Mouse (Mus musculus) liver, embryonic 11.5 days (tissue): ENCODE measurements around the gene Xxylt1. TPM values are rescaled to one million over a fixed set of nuclear protein-coding genes. Genes with fewer than 3 reads are reported as not detected.

Experiments used
- ATAC-seq: fragments of 200-750 bp; cut with Nextera tagmentation; replicated peaks from 2 replicates; pipeline ENCODE4 v1.8.0; 2017; ENCODE audit warnings: moderate number of reproducible peaks, mild to moderate bottlenecking, moderate TSS enrichment, moderate library complexity; ENCODE audit not compliant: low FRiP score
- DNase-seq: peaks from one replicate; pipeline ENCODE4 v3.0.0-alpha.2; 2017; ENCODE audit warnings: low spot score
- H3K27ac ChIP-seq: fragments of 300-500 bp; sonication (generic); 2 replicates; pipeline ENCODE4 v1.5.1; 2014; ENCODE audit warnings: mild to moderate bottlenecking, low read depth, low read length, control low read depth
- H3K27me3 ChIP-seq: fragments of 300-500 bp; sonication (generic); replicated peaks from 2 replicates; pipeline ENCODE4 v1.6.1; 2014; ENCODE audit warnings: low read length, mixed read lengths; ENCODE audit not compliant: control insufficient read depth, insufficient read depth
- H3K36me3 ChIP-seq: fragments of 300-500 bp; sonication (generic); 2 replicates; pipeline ENCODE4 v1.6.1; 2014; ENCODE audit warnings: mild to moderate bottlenecking, low read length, moderate library complexity, mixed read lengths; ENCODE audit not compliant: control insufficient read depth, insufficient read depth
- H3K4me1 ChIP-seq: fragments of 300-500 bp; sonication (generic); replicated peaks from 2 replicates; pipeline ENCODE4 v1.6.1; 2014; ENCODE audit warnings: low read length, mixed read lengths; ENCODE audit not compliant: control insufficient read depth, insufficient read depth
- H3K4me2 ChIP-seq: fragments of 300-500 bp; sonication (generic); 2 replicates; pipeline ENCODE4 v1.6.1; 2014; ENCODE audit warnings: mild to moderate bottlenecking, control low read depth, moderate library complexity
- H3K4me3 ChIP-seq: fragments of 300-500 bp; sonication (generic); 2 replicates; pipeline ENCODE4 v1.5.1; 2014; ENCODE audit warnings: low read depth, low read length, control low read depth
- H3K9ac ChIP-seq: fragments of 300-500 bp; sonication (generic); 2 replicates; pipeline ENCODE4 v1.6.1; 2014; ENCODE audit warnings: low read depth, low read length, control low read depth
- H3K9me3 ChIP-seq: fragments of 300-500 bp; sonication (generic); 2 replicates; pipeline ENCODE4 v1.6.1; 2016; ENCODE audit warnings: low read length, inconsistent platforms, mixed read lengths; ENCODE audit not compliant: control insufficient read depth
- WGBS: fragments of 180-500 bp; shearing (Covaris S2); extraction: QIAGEN DNeasy Blood & Tissue Kit; methylation state at CpG from one replicate; pipeline ENCODE4 v1.1.7; 2014; 5-methylcytosine and 5-hydroxymethylcytosine counted together
- polyA plus RNA-seq: library from polyadenylated mRNA; unstranded; fragments of >200 nt; fragmentation: Nextera tagmentation; extraction: Ambion mirVana; gene quantifications from 2 replicates; pipeline ENCODE4 v1.2.1, GENCODE M21; 2014

Gene Xxylt1
- polyA plus RNA-seq, 1 experiment from 2014 or later = 10.7 TPM

GRCm38 (mm10) chr16:31052177-31052726, 29.0 kb downstream of the Xxylt1 start:
- no peak overlapping the region for H3K4me2 ChIP-seq
- no peaks in the 10 kb centered on the region for H3K9me3 ChIP-seq
- no peaks in the 10 kb centered on the region for H3K27me3 ChIP-seq
- no peaks in the 10 kb centered on the region for H3K36me3 ChIP-seq
- no peak for DNase-seq
- H3K4me3 ChIP-seq = no peak overlapping the region
- peaks cover 11% of the 10 kb centered on the region for H3K4me1 ChIP-seq
- ATAC-seq = no peak; the same call in 1 of the 2 replicates
- H3K9ac ChIP-seq = no peak overlapping the region
- H3K27ac ChIP-seq = no peak overlapping the region
- 66% methylated on average over 7 of the region's 7 CpGs for WGBS

GRCm38 (mm10) chr16:31050701-31051100, 30.5 kb downstream of the Xxylt1 start:
- no peak for ATAC-seq
- H3K9ac ChIP-seq = no peak overlapping the region
- no peak overlapping the region for H3K27ac ChIP-seq
- H3K27me3 ChIP-seq = no peaks in the 10 kb centered on the region
- H3K4me2 ChIP-seq = no peak overlapping the region
- peaks cover 16% of the 10 kb centered on the region for H3K4me1 ChIP-seq
- H3K9me3 ChIP-seq = no peaks in the 10 kb centered on the region
- DNase-seq = no peak
- WGBS = 68% methylated on average over 7 of the region's 7 CpGs
- H3K4me3 ChIP-seq = no peak overlapping the region
- no peaks in the 10 kb centered on the region for H3K36me3 ChIP-seq

- no peak for DNase-seq
- no peak overlapping the region for H3K27ac ChIP-seq
- H3K27me3 ChIP-seq = no peaks in the 10 kb centered on the region
- H3K4me3 ChIP-seq = no peak overlapping the region
- peaks cover 16% of the 10 kb centered on the region for H3K4me1 ChIP-seq
- whole genome bisulfite sequencing = 86% methylated on average over 6 of the region's 6 CpGs
- H3K9ac ChIP-seq = no peak overlapping the region
- H3K36me3 ChIP-seq = no peaks in the 10 kb centered on the region
- no peak overlapping the region for H3K4me2 ChIP-seq
- ATAC-seq = no peak
- H3K9me3 ChIP-seq = no peaks in the 10 kb centered on the region
Measured at GRCm38 (mm10) chr16:31048194-31048593, 33.0 kb downstream of the Xxylt1 start.

GRCm38 (mm10) chr16:31047186-31047898, 33.9 kb downstream of the Xxylt1 start:
- Histone ChIP-seq H3K27me3 (no peaks in the 10 kb centered on the region), H3K4me2 (no peak overlapping the region), H3K27ac (no peak overlapping the region), H3K4me3 (no peak overlapping the region), H3K4me1 (peaks cover 14% of the 10 kb centered on the region), H3K36me3 (no peaks in the 10 kb centered on the region), H3K9ac (no peak overlapping the region), H3K9me3 (no peaks in the 10 kb centered on the region)
- ATAC-seq (no peak), DNase-seq (no peak)
- WGBS = 84% methylated on average over 10 of the region's 10 CpGs

- Histone ChIP-seq H3K4me2 (no peak overlapping the region), H3K27ac (no peak overlapping the region), H3K36me3 (no peaks in the 10 kb centered on the region), H3K4me3 (no peak overlapping the region), H3K4me1 (peaks cover 11% of the 10 kb centered on the region), H3K9me3 (no peaks in the 10 kb centered on the region), H3K9ac (no peak overlapping the region), H3K27me3 (no peaks in the 10 kb centered on the region)
- 52% methylated on average over 14 of the region's 14 CpGs for WGBS
- no peak; the same call in 1 of the 2 replicates for ATAC-seq
- no peak for DNase-seq
Measured at GRCm38 (mm10) chr16:31046217-31046659, 35.0 kb downstream of the Xxylt1 start.

GRCm38 (mm10) chr16:31045211-31045610, 36.0 kb downstream of the Xxylt1 start:
- no peak overlapping the region for H3K4me2 ChIP-seq
- H3K4me3 ChIP-seq = no peak overlapping the region
- 71% methylated on average over 5 of the region's 5 CpGs for WGBS
- ATAC-seq (no peak), DNase-seq (no peak)
- H3K27me3 ChIP-seq = no peaks in the 10 kb centered on the region
- no peak overlapping the region for H3K9ac ChIP-seq
- H3K9me3 ChIP-seq = no peaks in the 10 kb centered on the region
- no peak overlapping the region for H3K27ac ChIP-seq
- H3K4me1 ChIP-seq = peaks cover 11% of the 10 kb centered on the region
- no peaks in the 10 kb centered on the region for H3K36me3 ChIP-seq

GRCm38 (mm10) chr16:31043136-31043535, 38.1 kb downstream of the Xxylt1 start:
- no peak overlapping the region for H3K4me2 ChIP-seq
- no peak overlapping the region for H3K9ac ChIP-seq
- H3K27ac ChIP-seq = no peak overlapping the region
- no peak overlapping the region for H3K4me3 ChIP-seq
- 78% methylated on average over 5 of the region's 5 CpGs for WGBS
- H3K27me3 ChIP-seq = no peaks in the 10 kb centered on the region
- no peak for DNase-seq
- no peaks in the 10 kb centered on the region for H3K36me3 ChIP-seq
- no peaks in the 10 kb centered on the region for H3K9me3 ChIP-seq
- ATAC-seq = no peak
- peaks cover 14% of the 10 kb centered on the region for H3K4me1 ChIP-seq

- no peak overlapping the region for H3K4me2 ChIP-seq
- peaks cover 11% of the 10 kb centered on the region for H3K4me1 ChIP-seq
- H3K27me3 ChIP-seq = no peaks in the 10 kb centered on the region
- no peak for ATAC-seq
- WGBS = 90% methylated on average over 2 of the region's 2 CpGs
- no peaks in the 10 kb centered on the region for H3K36me3 ChIP-seq
- DNase-seq = no peak
- no peak overlapping the region for H3K27ac ChIP-seq
- no peak overlapping the region for H3K4me3 ChIP-seq
- no peaks in the 10 kb centered on the region for H3K9me3 ChIP-seq
- no peak overlapping the region for H3K9ac ChIP-seq
Measured at GRCm38 (mm10) chr16:31041566-31041965, 39.7 kb downstream of the Xxylt1 start.
